Mouse (Mus musculus): Measurements from ENCODE around the gene Gm8159. TPM values are rescaled to one million over a fixed set of nuclear protein-coding genes. Genes with fewer than 3 reads are reported as not detected.
"Not testable (repeated sequence)": the region's sequence is repeated elsewhere in the genome, so short reads cannot be mapped to it uniquely, and the experiment has no call there.

Gm8159 gene
- not detected for total RNA-seq (2022)

DNA sequence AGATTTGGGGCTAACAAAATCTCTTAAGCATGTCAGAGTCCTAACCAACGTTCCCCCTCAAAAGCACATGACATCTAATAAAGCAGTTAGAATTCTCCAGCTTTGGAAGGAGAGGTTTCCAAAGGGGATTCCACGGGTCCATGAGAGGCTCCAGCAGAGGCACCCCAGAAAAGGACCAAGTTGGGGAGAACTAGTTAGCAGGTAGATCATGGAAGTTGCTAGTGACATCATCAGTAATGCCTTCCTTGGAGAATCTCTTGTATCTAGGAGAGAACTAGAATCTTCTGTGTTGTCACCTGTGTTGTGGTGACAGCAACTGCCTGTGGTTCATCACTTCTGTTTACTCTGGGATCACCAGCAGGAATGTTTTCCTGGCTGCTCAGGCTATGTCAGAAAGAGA, at the start of gene Gm8159:
TSS of gene Gm8159 (plus strand) at position 301 of the 400 bp plus-strand sequence.
- DNase-seq = not testable (repeated sequence)

DNA sequence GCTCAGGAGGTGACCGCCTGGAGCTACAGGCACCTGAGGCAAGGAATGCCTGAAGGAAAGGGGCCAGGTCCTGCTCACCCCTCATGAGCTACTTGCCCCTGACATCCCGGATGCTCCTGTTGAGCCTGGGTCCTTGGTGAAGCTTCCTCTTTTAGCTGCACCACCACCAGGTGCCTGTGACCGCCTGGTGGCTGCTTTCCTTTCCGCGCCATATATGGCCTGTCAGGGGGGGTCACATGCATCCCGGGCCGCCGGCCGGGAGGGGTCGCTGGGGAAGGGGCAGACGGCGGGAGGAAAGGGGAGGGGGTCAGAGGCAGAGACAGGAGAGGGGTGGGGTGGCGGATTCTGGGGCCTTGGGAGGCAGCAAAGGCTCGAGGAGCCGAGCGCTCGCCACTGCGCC, 17.2 kb downstream of the Gm8159 start:
- not testable (repeated sequence) for DNase-seq

DNA sequence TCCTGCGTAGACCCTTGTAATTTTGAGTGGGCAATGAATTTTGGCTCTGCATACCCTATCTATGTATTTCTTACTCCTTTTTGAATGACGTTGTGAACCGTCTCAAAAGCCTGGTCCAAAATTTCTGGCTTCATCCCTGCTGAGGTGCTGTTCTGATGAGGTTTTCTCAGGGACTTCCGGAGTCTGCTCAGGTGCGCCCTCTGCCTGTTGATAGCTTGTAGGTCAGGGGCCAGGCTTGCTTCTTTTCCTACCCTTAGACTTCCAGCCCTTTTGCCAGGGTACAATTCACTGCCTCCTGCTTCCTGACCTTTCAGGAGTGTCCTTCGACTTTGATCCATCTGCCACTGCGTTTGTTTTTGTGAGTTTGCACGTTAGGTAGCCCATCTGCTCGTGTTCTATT, 18.2 kb downstream of the Gm8159 start:
- DNase-seq = not testable (repeated sequence)

DNA sequence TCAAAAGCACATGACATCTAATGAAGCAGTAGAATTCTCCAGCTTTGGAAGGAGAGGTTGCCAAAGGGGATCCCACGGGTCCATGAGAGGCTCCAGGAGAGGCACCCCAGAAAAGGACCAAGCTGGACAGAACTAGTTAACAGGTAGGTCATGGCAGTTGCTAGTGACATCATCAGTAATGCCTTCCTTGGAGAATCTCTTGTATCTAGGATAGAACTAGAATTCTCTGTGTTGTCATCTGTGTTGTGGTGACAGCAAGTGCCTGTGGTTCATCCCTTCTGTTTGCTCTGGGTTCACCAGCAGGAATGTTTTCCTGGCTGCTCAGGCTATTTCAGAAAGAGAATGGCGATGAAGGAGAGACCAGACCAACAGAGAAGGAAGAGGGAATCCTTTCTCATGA, 31.7 kb downstream of the Gm8159 start, which contains the start of gene Gm3239:
TSS of gene Gm3239 (plus strand) at position 301 of the 400 bp plus-strand sequence.
- DNase-seq = not testable (repeated sequence)

Other genes starting within 250 kb of the Gm8159 start
- gene Gm3159, start 234.8 kb upstream of the Gm8159 start, total RNA-seq (2022) = not detected
- under 1 TPM in 1 of 4 experiments, not detected in 3; 0.31 TPM for gene Gm3164, start 216.9 kb upstream of the Gm8159 start, total RNA-seq (2022)
- gene Gm3173, start 201.4 kb upstream of the Gm8159 start, total RNA-seq (2022) = 1 to 10 TPM in 1 of 4 experiments, not detected in 3; 1.1 TPM
- not detected for gene Gm3182, start 150.6 kb upstream of the Gm8159 start, total RNA-seq (2022)
- not detected for gene Gm3047, start 76.9 kb upstream of the Gm8159 start, total RNA-seq (2022)
- not detected for gene Gm3239, start 31.8 kb downstream of the Gm8159 start, total RNA-seq (2022)
- gene Gm7876, start 76.9 kb downstream of the Gm8159 start, total RNA-seq (2022) = not detected
- gene Gm3252, start 94.4 kb downstream of the Gm8159 start, total RNA-seq (2022) = not detected
- not detected for gene Gm9602, start 144.0 kb downstream of the Gm8159 start, total RNA-seq (2022)
- gene Gm3269, start 205.8 kb downstream of the Gm8159 start, total RNA-seq (2022) = not detected
- gene Gm3264, start 223.2 kb downstream of the Gm8159 start, total RNA-seq (2022) = 1 to 10 TPM in 1 of 4 experiments, under 1 TPM in 1, not detected in 2; 0.90 to 1.8 TPM

Measured in adrenal gland, adult 8-10 months (tissue).